Mouse (Mus musculus) cerebellum, postnatal 10 days (tissue): ENCODE results near the gene Irgm2.

ENCODE experiments used
- DNase-seq, 2 experiments: peaks; one replicate each; pipeline ENCODE4 v3.0.0; 2021; ENCODE audit warnings: mixed read lengths in 2 of 2

Irgm2 gene

GRCm38 (mm10) chr11:58263516-58263915, 64.1 kb downstream of the Irgm2 start:
- DNase-seq = no peak

DNA sequence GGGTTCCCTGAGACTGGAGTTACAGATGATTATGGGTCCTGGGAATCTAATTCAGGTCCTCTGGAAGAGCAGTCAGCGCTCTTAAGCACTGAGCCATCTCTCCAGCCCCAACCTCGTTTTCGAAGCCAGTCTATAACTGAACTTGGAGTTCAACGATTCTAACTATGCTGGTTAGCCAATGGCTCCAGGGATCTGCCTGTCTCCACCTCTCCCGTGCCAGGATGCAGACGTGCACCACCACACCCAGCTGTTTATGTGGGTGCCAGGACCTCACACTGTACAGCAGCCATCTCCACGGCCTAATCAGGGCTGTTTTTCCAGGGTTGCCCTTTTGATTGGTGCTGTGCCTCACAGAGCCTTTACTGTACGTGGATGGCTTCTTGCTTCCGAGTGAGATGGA, 65.1 kb downstream of the Irgm2 start:
- DNase-seq = no peak

- DNase-seq = no peak
Observed at GRCm38 (mm10) chr11:58268285-58268684, 68.9 kb downstream of the Irgm2 start.
